Mouse (Mus musculus): ENCODE measurements around the gene S100a11.

DNA sequence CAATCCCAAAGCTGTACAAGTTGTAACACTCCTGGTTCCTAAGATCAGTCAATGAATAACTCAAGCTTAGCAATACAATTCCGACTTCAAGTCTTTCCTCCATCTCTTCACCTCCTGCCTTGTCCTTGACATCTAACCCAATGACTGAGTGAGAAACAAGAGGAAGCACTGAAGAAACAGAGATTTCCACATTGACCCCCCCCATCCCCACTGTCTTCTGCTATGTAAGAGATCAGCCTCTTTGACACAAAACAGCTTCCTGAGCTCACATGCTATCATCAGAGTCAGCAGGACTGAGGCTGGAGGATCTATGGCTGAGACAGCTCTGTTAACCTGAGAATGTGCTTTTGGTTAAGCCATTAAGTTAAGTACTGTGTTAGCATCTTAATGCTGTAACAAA lies 9.3 kb upstream of the S100a11 start:
- TF ChIP-seq EP300 (IDR thresholded peaks at IDR 0.05; ENCODE audit: low read depth) (no peak), CTCF (IDR thresholded peaks at IDR 0.05; ENCODE audit: low read depth) (no peak)
